Mouse (Mus musculus) embryonic facial prominence, embryonic 11.5 days (tissue): Measurements from ENCODE around the gene Cwc25. TPM values are rescaled to one million over a fixed set of nuclear protein-coding genes. Genes with fewer than 3 reads are reported as not detected.
"Not testable (repeated sequence)": the region's sequence is repeated elsewhere in the genome, so short reads cannot be mapped to it uniquely, and the experiment has no call there.

Experiments
- ATAC-seq: fragments of 200-750 bp; cut with Nextera tagmentation; replicated peaks from 2 replicates; pipeline ENCODE4 v1.8.0; 2017; ENCODE audit warnings: low read depth; ENCODE audit not compliant: insufficient number of reproducible peaks, low FRiP score, low TSS enrichment
- DNase-seq: peaks from one replicate; pipeline ENCODE4 v3.0.0-alpha.2; 2015; ENCODE audit warnings: low spot score
- H3K27ac ChIP-seq: fragments of 300-500 bp; sonication (generic); replicated peaks from 2 replicates; pipeline ENCODE4 v1.5.1; 2014; ENCODE audit warnings: mild to moderate bottlenecking, low read depth, low read length, control low read depth
- H3K27me3 ChIP-seq: fragments of 300-500 bp; sonication (generic); 2 replicates; pipeline ENCODE4 v1.6.1; 2014; ENCODE audit warnings: mild to moderate bottlenecking, low read length, moderate library complexity, mixed read lengths; ENCODE audit not compliant: control insufficient read depth, insufficient read depth
- H3K36me3 ChIP-seq: fragments of 300-500 bp; sonication (generic); replicated peaks from 2 replicates; pipeline ENCODE4 v1.6.1; 2014; ENCODE audit warnings: low read depth, mild to moderate bottlenecking, low read length, moderate library complexity, mixed read lengths; ENCODE audit not compliant: control insufficient read depth, insufficient read depth
- H3K4me1 ChIP-seq: fragments of 300-500 bp; sonication (generic); 2 replicates; pipeline ENCODE4 v1.6.1; 2014; ENCODE audit warnings: low read length, mixed read lengths; ENCODE audit not compliant: control insufficient read depth, insufficient read depth
- H3K4me2 ChIP-seq: fragments of 300-500 bp; sonication (generic); 2 replicates; pipeline ENCODE4 v1.6.1; 2014; ENCODE audit warnings: low read depth, mild to moderate bottlenecking, control low read depth, low read length, moderate library complexity
- H3K4me3 ChIP-seq: fragments of 300-500 bp; sonication (generic); 2 replicates; pipeline ENCODE4 v1.5.1; 2014; ENCODE audit warnings: low read depth, low read length, control low read depth
- H3K9ac ChIP-seq: fragments of 300-500 bp; sonication (generic); replicated peaks from 2 replicates; pipeline ENCODE4 v1.6.1; 2014; ENCODE audit warnings: mild to moderate bottlenecking, control low read depth, low read length
- H3K9me3 ChIP-seq: fragments of 300-500 bp; sonication (generic); replicated peaks from 2 replicates; pipeline ENCODE4 v1.6.1; 2016; ENCODE audit warnings: mild to moderate bottlenecking, low read length, inconsistent platforms, mixed read lengths; ENCODE audit not compliant: control insufficient read depth
- WGBS: fragments of 180-500 bp; shearing (Covaris S2); extraction: QIAGEN DNeasy Blood & Tissue Kit; methylation state at CpG from one replicate; pipeline ENCODE4 v1.1.7; 2014; 5-methylcytosine and 5-hydroxymethylcytosine counted together
- polyA plus RNA-seq: library from polyadenylated mRNA; unstranded; fragments of >200 nt; fragmentation: Nextera tagmentation; extraction: Ambion mirVana; gene quantifications from 2 replicates; pipeline ENCODE4 v1.2.1, GENCODE M21; 2014

Cwc25 gene
- polyA plus RNA-seq, 1 experiment from 2014 or later, result 13.1 TPM

GRCm38 (mm10) chr11:97799146-97799993 lies 33.0 kb upstream of the Cwc25 start:
- peak; percentile 83 for DNase-seq
- peak overlapping the region; percentile 80 for H3K9ac ChIP-seq
- peak overlapping the region; percentile 92 for H3K27ac ChIP-seq
- under 1% methylated on average over 67 of the region's 71 CpGs for WGBS
- H3K27me3 ChIP-seq, result no peaks in the 10 kb centered on the region
- peak overlapping the region; percentile 84 for H3K4me2 ChIP-seq
- H3K9me3 ChIP-seq, result no peaks in the 10 kb centered on the region
- peak; percentile 77 for ATAC-seq
- peaks cover 12% of the 10 kb centered on the region for H3K4me1 ChIP-seq
- no peaks in the 10 kb centered on the region for H3K36me3 ChIP-seq
- peak overlapping the region; percentile 87 for H3K4me3 ChIP-seq

GRCm38 (mm10) chr11:97798782-97799145 lies 32.4 kb upstream of the Cwc25 start, which contains the start of gene Lasp1:
Lasp1 (plus strand) TSS chr11:97799000.
- ATAC-seq (0 out of 2 replicates have a peak, but pooled peaks have one; percentile 9), DNase-seq (peak; percentile 91)
- 0% methylated on average over 11 of the region's 11 CpGs for WGBS
- Histone ChIP-seq H3K9ac (peak within 1 kb of the TSS; percentile 80), H3K4me3 (peak within 1 kb of the TSS; percentile 87), H3K27me3 (no peaks in the 10 kb centered on the region), H3K27ac (peak within 1 kb of the TSS; percentile 92), H3K4me2 (peak within 1 kb of the TSS; percentile 84), H3K9me3 (no peaks in the 10 kb centered on the region), H3K36me3 (no peaks in the 10 kb centered on the region), H3K4me1 (peaks cover 6% of the 10 kb centered on the region; the same call in 1 of the 2 replicates)

- peak overlapping the region; percentile 87; the same call in 1 of the 2 replicates for H3K4me3 ChIP-seq
- no peaks in the 10 kb centered on the region for H3K27me3 ChIP-seq
- H3K4me2 ChIP-seq, result peak overlapping the region; percentile 10
- H3K4me1 ChIP-seq, result peaks cover 6% of the 10 kb centered on the region; the same call in 1 of the 2 replicates
- no peak overlapping the region for H3K9ac ChIP-seq
- ATAC-seq (no peak), DNase-seq (no peak)
- H3K27ac ChIP-seq, result no peak overlapping the region
- H3K9me3 ChIP-seq, result no peaks in the 10 kb centered on the region
- no peaks in the 10 kb centered on the region for H3K36me3 ChIP-seq
- WGBS, result 26% methylated on average over 8 of the region's 8 CpGs
Measured at GRCm38 (mm10) chr11:97798083-97798435, 31.7 kb upstream of the Cwc25 start.

- Histone ChIP-seq H3K36me3 (no peaks in the 10 kb centered on the region), H3K4me2 (no peak overlapping the region), H3K9ac (no peak overlapping the region), H3K27me3 (no peaks in the 10 kb centered on the region), H3K4me1 (peaks cover 6% of the 10 kb centered on the region; the same call in 1 of the 2 replicates), H3K4me3 (no peak overlapping the region), H3K27ac (no peak overlapping the region), H3K9me3 (no peaks in the 10 kb centered on the region)
- 55% methylated on average over 15 of the region's 15 CpGs for WGBS
- no peak for DNase-seq
- ATAC-seq, result no peak
Measured at GRCm38 (mm10) chr11:97797369-97798082, 31.2 kb upstream of the Cwc25 start.

GRCm38 (mm10) chr11:97796910-97797309 lies 30.6 kb upstream of the Cwc25 start:
- H3K9me3 ChIP-seq, result no peaks in the 10 kb centered on the region
- H3K4me3 ChIP-seq, result no peak overlapping the region
- no peak overlapping the region for H3K27ac ChIP-seq
- peaks cover 6% of the 10 kb centered on the region; the same call in 1 of the 2 replicates for H3K4me1 ChIP-seq
- H3K36me3 ChIP-seq, result no peaks in the 10 kb centered on the region
- no peak for ATAC-seq
- H3K27me3 ChIP-seq, result no peaks in the 10 kb centered on the region
- H3K4me2 ChIP-seq, result no peak overlapping the region
- WGBS, result 5% methylated on average over 6 of the region's 6 CpGs
- H3K9ac ChIP-seq, result no peak overlapping the region
- DNase-seq, result peak; percentile 78

- no peaks in the 10 kb centered on the region for H3K27me3 ChIP-seq
- H3K36me3 ChIP-seq, result no peaks in the 10 kb centered on the region
- no peak overlapping the region for H3K4me2 ChIP-seq
- DNase-seq, result peak; percentile 83
- no peaks in the 10 kb centered on the region for H3K4me1 ChIP-seq
- no peak overlapping the region for H3K4me3 ChIP-seq
- H3K9ac ChIP-seq, result no peak overlapping the region
- H3K27ac ChIP-seq, result no peak overlapping the region
- H3K9me3 ChIP-seq, result no peaks in the 10 kb centered on the region
- no peak for ATAC-seq
- 9% methylated on average over 2 of the region's 2 CpGs for WGBS
Measured at GRCm38 (mm10) chr11:97793165-97793564, 26.8 kb upstream of the Cwc25 start.

GRCm38 (mm10) chr11:97790778-97791438 lies 24.6 kb upstream of the Cwc25 start:
- DNase-seq, H3K4me1 ChIP-seq, H3K9me3 ChIP-seq, H3K4me3 ChIP-seq, H3K9ac ChIP-seq, H3K27ac ChIP-seq, H3K36me3 ChIP-seq, ATAC-seq, H3K4me2 ChIP-seq, H3K27me3 ChIP-seq: not testable (repeated sequence)
- WGBS, result 76% methylated on average over 2 of the region's 2 CpGs
